ENCODE assay signal across 12 mouse cellular contexts in genomic region chr17:70561547-70561946, GRCm38 (mm10).
DNase-seq lines count a peak whose midpoint lies in the region; ATAC-seq and TF ChIP-seq lines count a peak whose summit lies in the region.
"Had no signal": no experiment of that assay in that cellular context is flagged by ENCODE, and none has a peak within 500 bp of the region (broad histone marks: within the 10 kb centered on the region; RNA-seq: fewer than 3 reads in every experiment).

No protein-coding gene starts in this region.

- H3K4me2 ChIP-seq in heart, postnatal 0 days (ENCODE audit: low read depth, low read length): peak overlapping the region; percentile 39
- H3K4me2 ChIP-seq in embryonic facial prominence, embryonic 11.5 days (ENCODE audit: low read depth, low read length): no peak overlapping the region
- H3K4me2 ChIP-seq: midbrain, embryonic 15.5 days had no signal

- no peak for DNase-seq in heart, postnatal 0 days (ENCODE audit: low spot score)
- DNase-seq in heart, adult 2 months: no peak
- DNase-seq in embryonic facial prominence, embryonic 11.5 days (ENCODE audit: low spot score): peak; percentile 22
- peak; percentile 33 for DNase-seq in hindlimb bud, embryonic 11.5 days (ENCODE audit: extremely low spot score, low read depth, low spot score)
- DNase-seq in urinary bladder, postnatal 25 days (ENCODE audit: low spot score): no peak
- no peak for DNase-seq in Muller cell, postnatal 12 days (ENCODE audit: inconsistent ontology term)
- DNase-seq: cerebellum, adult 2 months; liver; lung, postnatal 36 days; right cerebral cortex, postnatal 25 days had no signal

- no peaks in the 10 kb centered on the region for H3K79me2 ChIP-seq in heart, adult 2 months (replicated peaks; ENCODE audit: control insufficient read depth, insufficient read depth, low read length)

- TF ChIP-seq POLR2A in heart, adult 2 months (IDR thresholded peaks at IDR 0.05; ENCODE audit: insufficient read depth, low read depth, low read length): no peak
- TF ChIP-seq POLR2A in olfactory bulb, adult 2 months (IDR thresholded peaks at IDR 0.05; ENCODE audit: insufficient read depth, low read depth, low read length): no peak

- no peak overlapping the region for H3K27ac ChIP-seq in heart, postnatal 0 days (ENCODE audit: low read depth)
- H3K27ac ChIP-seq in heart, adult 2 months: no peak overlapping the region
- no peak overlapping the region for H3K27ac ChIP-seq in embryonic facial prominence, embryonic 11.5 days (replicated peaks; ENCODE audit: low read depth, low read length)
- peak overlapping the region; percentile 56 for H3K27ac ChIP-seq in olfactory bulb, adult 2 months (ENCODE audit: insufficient read depth, low read depth, low read length)
- H3K27ac ChIP-seq: midbrain, embryonic 15.5 days had no signal

- H3K9ac ChIP-seq in heart, postnatal 0 days (replicated peaks; ENCODE audit: low read depth, low read length): no peak overlapping the region
- no peak overlapping the region for H3K9ac ChIP-seq in heart, adult 2 months (ENCODE audit: low read depth, low read length)
- no peak overlapping the region for H3K9ac ChIP-seq in embryonic facial prominence, embryonic 11.5 days (replicated peaks; ENCODE audit: low read length)
- H3K9ac ChIP-seq: midbrain, embryonic 15.5 days had no signal

- no peaks in the 10 kb centered on the region for H3K27me3 ChIP-seq in heart, postnatal 0 days (ENCODE audit: control insufficient read depth, insufficient read depth, low read length)
- H3K27me3 ChIP-seq in heart, adult 2 months (ENCODE audit: control insufficient read depth, insufficient read depth, low read length): no peaks in the 10 kb centered on the region
- no peaks in the 10 kb centered on the region for H3K27me3 ChIP-seq in embryonic facial prominence, embryonic 11.5 days (ENCODE audit: control insufficient read depth, insufficient read depth, low read length)
- H3K27me3 ChIP-seq: midbrain, embryonic 15.5 days had no signal

- WGBS in heart, postnatal 0 days: 39% methylated on average over 7 of the region's 7 CpGs
- 49% methylated on average over 7 of the region's 7 CpGs for WGBS in heart, adult 2 months
- 63% methylated on average over 7 of the region's 7 CpGs for WGBS in embryonic facial prominence, embryonic 11.5 days
- 16% methylated on average over 7 of the region's 7 CpGs for WGBS in olfactory bulb, adult 2 months

- no peaks in the 10 kb centered on the region for H3K9me3 ChIP-seq in heart, postnatal 0 days (replicated peaks; ENCODE audit: control insufficient read depth, low read length)
- no peaks in the 10 kb centered on the region for H3K9me3 ChIP-seq in embryonic facial prominence, embryonic 11.5 days (replicated peaks; ENCODE audit: control insufficient read depth, low read length)
- H3K9me3 ChIP-seq: midbrain, embryonic 15.5 days had no signal

- H3K36me3 ChIP-seq in heart, postnatal 0 days (replicated peaks; ENCODE audit: control insufficient read depth, insufficient read depth, low read length): no peaks in the 10 kb centered on the region
- H3K36me3 ChIP-seq in heart, adult 2 months (ENCODE audit: control insufficient read depth, insufficient read depth, low read length): no peaks in the 10 kb centered on the region
- no peaks in the 10 kb centered on the region for H3K36me3 ChIP-seq in embryonic facial prominence, embryonic 11.5 days (replicated peaks; ENCODE audit: control insufficient read depth, insufficient read depth, low read depth, low read length)
- H3K36me3 ChIP-seq: midbrain, embryonic 15.5 days had no signal

- no peak for ATAC-seq in heart, postnatal 0 days (ENCODE audit: insufficient read depth, low read depth)
- ATAC-seq in embryonic facial prominence, embryonic 11.5 days (replicated peaks; ENCODE audit: insufficient number of reproducible peaks, low FRiP score, low TSS enrichment, low read depth): no peak
- ATAC-seq: midbrain, embryonic 15.5 days had no signal

- TF ChIP-seq EP300 in heart, postnatal 0 days (IDR thresholded peaks at IDR 0.05; ENCODE audit: low read depth): no peak
- no peak for TF ChIP-seq EP300 in heart, adult 2 months (IDR thresholded peaks at IDR 0.05; ENCODE audit: insufficient read depth, low read depth, low read length)

- H3K4me3 ChIP-seq in heart, postnatal 0 days (ENCODE audit: low read depth, low read length): 0 out of 2 replicates have a peak overlapping the region, but pooled peaks have one; percentile 13
- no peak overlapping the region for H3K4me3 ChIP-seq in heart, adult 2 months
- no peak overlapping the region for H3K4me3 ChIP-seq in embryonic facial prominence, embryonic 11.5 days (ENCODE audit: low read depth, low read length)
- no peak overlapping the region for H3K4me3 ChIP-seq in olfactory bulb, adult 2 months (ENCODE audit: insufficient read depth, low read depth, low read length)
- H3K4me3 ChIP-seq: midbrain, embryonic 15.5 days had no signal

- H3K4me1 ChIP-seq in heart, postnatal 0 days (ENCODE audit: control insufficient read depth, insufficient read depth): no peaks in the 10 kb centered on the region
- no peaks in the 10 kb centered on the region for H3K4me1 ChIP-seq in heart, adult 2 months (ENCODE audit: control insufficient read depth, insufficient read depth, low read length)
- no peaks in the 10 kb centered on the region for H3K4me1 ChIP-seq in embryonic facial prominence, embryonic 11.5 days (ENCODE audit: control insufficient read depth, insufficient read depth, low read length)
- H3K4me1 ChIP-seq in olfactory bulb, adult 2 months (ENCODE audit: control insufficient read depth, insufficient read depth, low read length): peaks cover 15% of the 10 kb centered on the region; the same call in 1 of the 2 replicates
- H3K4me1 ChIP-seq: midbrain, embryonic 15.5 days had no signal

- no peak for TF ChIP-seq CTCF in heart, postnatal 0 days (IDR thresholded peaks at IDR 0.05; ENCODE audit: low read depth)
- no peak for TF ChIP-seq CTCF in heart, adult 2 months (IDR thresholded peaks at IDR 0.05)
- TF ChIP-seq CTCF in olfactory bulb, adult 2 months (IDR thresholded peaks at IDR 0.05; ENCODE audit: insufficient read depth, low read depth, low read length): no peak

- intact Hi-C loops in heart, adult 2 months (cut with DNase I): no loop called here

Comparison
In these comparisons a context has a peak if more than half of its experiments do, and no peak if none do; other contexts are left out.
1. DNase-seq: peak in embryonic facial prominence, embryonic 11.5 days (single experiment) and hindlimb bud, embryonic 11.5 days (single experiment); none in heart, postnatal 0 days (single experiment), heart, adult 2 months (0 of 2), urinary bladder, postnatal 25 days (single experiment) and Muller cell, postnatal 12 days (single experiment).